Mouse (Mus musculus) megakaryocyte-erythroid progenitor cell, adult 5 weeks (primary cell): ENCODE measurements around the gene Arhgap22. TPM values are rescaled to one million over a fixed set of nuclear protein-coding genes. Genes with fewer than 3 reads are reported as not detected.

Source experiments
- polyA plus RNA-seq: library from polyadenylated mRNA; stranded (reverse); fragments of >175 nt; gene quantifications from 2 replicates; pipeline ENCODE4 v1.2.3, GENCODE M21; 2012

The Arhgap22 gene
- polyA plus RNA-seq, result 1.3 and 1.7 TPM in 2 replicates

GRCm38 (mm10) chr14:33213823-33214766 lies at the start of gene Arhgap22:
Gene Arhgap22, plus strand, starts transcription at chr14:33214026.

DNA sequence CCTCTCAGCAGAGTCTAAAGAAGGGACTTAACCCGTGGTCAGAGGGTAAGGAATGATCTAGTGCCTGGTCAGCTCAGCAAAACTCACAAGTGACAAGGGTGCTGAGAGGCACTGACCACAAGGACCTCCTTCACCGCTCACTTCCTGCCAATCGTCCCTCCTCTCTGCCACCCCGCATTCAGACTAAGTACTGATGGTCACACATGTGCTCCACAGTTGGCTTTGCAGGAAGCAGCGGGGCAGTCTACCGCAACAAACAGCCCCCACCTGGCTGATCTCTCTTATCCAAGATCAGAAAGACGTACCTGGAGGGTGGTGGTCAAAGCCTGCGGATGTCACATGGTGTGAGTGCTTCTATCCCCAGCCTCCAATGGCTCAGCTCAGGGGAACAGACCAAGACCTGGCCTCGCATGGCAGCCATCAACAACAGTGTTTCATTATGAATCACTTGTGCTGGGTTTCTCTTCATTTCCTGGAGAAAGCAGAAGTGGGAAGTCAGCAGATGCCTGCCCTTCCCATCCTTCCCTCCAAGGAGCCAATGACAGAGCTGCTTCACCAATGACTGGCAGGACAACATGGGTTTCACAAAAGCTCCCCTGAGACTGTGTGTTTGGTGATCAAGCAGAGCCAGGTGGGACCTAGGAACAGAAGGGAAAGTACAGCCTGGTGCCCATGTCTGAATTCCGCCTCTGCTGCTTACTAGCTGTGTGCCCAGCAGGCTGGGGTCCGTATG lies 28.6 kb upstream of the Arhgap22 start, which contains the start of gene Wdfy4:
Gene Wdfy4, minus strand, starts transcription at position 441 of the 733 bp plus-strand sequence.

Other genes with a start within 250 kb of the Arhgap22 start
- 0.04 TPM in 1 of 2 replicates, not detected in the other for gene Lrrc18, start 222.6 kb upstream of the Arhgap22 start, polyA plus RNA-seq
- 21.5 and 23.4 TPM in 2 replicates for gene Wdfy4, start 28.5 kb upstream of the Arhgap22 start, polyA plus RNA-seq
- gene Mapk8, start 233.1 kb downstream of the Arhgap22 start, polyA plus RNA-seq, result 10.3 and 12.2 TPM in 2 replicates